Mouse (Mus musculus) frontal cortex, postnatal 14 days (tissue): ENCODE data around the gene BC049352.

Source experiments
- DNase-seq, 2 experiments: peaks; one replicate each; pipeline ENCODE4 v3.0.0; 2022; ENCODE audit warnings: low spot score in 2 of 2

The BC049352 gene

GRCm38 (mm10) chr9:45299231-45300006 is 117.6 kb downstream of the BC049352 start:
- no peak for DNase-seq
